Mouse (Mus musculus) frontal cortex, postnatal 25 days (tissue): ENCODE results near the gene Agfg1.

Experiments
- DNase-seq, 2 experiments: peaks; one replicate each; pipeline ENCODE4 v3.0.0; 2022; ENCODE audit warnings: low spot score in 2 of 2

The Agfg1 gene

DNA sequence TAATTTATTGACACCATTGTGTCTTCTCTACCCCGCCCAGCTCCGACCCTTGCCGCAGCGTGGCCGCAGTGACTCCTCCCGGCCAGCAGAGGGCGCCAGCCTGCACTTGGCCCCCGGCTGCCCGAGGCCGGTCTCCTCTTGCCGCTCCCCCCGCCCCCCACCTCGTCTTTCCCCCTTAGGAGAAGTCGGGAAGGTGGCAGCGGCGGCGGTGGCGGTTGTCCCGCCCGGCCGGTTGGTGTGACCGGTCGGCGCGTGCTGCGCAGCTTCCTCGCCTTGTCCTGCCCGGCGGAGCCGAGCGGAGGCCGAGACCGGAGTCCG is at the start of gene Agfg1:
TSS of gene Agfg1 (plus strand) at position 188 of the 318 bp plus-strand sequence.
- DNase-seq = peak; percentile 89 to 92

DNA sequence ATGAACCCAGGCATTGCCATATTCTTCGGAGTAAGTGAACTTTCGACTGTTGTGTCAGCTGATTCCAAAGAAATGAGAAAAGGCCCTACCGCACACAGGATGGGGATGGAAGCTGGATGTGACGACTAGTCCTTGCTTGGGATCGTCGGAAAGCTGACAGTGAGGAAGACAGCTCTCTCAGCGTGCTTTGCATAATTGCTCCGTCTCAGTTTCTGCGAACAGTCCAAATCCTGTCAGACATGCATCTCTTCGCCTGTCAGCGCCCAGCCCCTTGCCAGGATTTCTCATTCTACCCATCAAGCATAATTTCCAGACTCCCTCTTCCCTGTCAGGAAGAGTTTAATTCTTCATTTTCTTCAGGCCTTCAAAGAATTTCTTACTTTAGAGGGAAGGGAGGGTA is 48.2 kb upstream of the Agfg1 start:
- no peak for DNase-seq

DNA sequence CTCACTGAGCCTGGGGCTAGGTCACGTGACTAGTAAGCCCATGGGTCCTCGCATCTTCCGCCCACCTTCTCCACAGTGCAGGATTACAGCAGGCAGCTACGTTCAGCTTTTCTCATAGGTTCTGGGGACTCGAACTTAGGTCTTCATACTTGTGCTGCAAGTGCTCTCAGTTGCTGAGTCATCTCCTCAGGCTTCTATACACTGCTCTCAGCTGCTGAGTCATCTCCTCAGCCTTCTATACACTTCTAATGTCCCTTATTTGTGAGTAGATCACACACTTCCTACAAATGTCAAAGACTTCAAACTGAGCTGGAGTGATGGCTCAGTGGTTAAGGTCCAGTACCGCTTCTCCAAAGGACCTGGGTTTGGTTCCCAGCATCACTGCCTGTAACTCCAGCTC is 47.0 kb upstream of the Agfg1 start:
- DNase-seq = no peak

DNA sequence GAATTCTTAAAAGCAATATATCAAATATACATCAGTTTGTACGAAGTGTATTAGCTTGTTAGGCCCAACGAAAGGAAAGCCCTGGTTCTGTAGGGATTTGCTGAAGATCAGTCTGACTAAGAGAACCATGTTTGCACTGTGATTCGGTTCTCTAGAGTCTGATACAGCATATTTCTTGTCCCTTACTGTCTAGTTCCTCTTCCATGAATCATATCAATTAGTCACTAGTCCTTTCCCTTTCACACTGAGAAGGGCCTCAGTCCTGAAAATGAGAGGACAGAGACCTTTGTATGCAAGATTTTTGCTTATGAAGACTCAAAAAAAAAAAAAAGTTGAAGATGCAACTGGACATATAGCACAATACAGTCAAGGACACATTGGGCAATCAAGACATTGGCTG is 46.2 kb upstream of the Agfg1 start:
- no peak for DNase-seq

DNA sequence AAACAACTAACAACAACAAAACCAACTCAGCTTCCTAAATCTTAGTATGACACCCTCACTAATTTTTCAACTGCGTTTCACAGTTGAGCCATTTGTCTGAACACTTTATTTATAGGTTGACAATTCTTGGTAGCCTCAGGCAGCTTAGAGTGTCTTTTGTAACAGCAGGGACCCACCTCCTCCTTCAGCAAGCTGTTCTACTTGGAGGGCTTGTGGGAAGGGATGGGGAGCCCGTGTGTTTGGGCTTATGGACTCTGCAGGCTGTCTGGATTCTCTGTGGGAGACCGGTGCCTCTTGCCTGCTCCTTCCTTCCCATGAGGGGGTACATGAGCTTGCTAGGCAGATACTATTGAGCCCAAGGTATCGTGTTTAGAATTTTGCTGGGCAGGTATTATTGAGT is 45.3 kb upstream of the Agfg1 start:
- no peak for DNase-seq

DNA sequence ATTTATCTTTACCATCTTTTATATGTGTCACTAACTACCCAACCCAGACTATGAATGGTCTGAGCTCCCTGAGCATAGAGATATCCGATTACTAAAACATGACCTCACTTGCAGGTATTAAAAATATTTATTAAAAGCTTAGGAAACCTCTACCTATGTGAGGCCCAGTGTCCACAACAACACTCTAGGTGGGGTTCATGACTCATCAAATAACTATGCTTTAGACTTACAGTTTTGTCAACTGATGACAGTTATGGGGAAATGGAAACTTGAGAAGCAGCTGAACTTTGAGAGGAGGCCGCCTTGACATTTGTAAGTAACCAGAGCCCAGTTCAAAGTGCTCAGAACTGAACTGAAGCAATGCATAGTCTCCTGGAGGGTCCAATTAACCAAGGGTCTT is 44.1 kb upstream of the Agfg1 start:
- DNase-seq = no peak

DNA sequence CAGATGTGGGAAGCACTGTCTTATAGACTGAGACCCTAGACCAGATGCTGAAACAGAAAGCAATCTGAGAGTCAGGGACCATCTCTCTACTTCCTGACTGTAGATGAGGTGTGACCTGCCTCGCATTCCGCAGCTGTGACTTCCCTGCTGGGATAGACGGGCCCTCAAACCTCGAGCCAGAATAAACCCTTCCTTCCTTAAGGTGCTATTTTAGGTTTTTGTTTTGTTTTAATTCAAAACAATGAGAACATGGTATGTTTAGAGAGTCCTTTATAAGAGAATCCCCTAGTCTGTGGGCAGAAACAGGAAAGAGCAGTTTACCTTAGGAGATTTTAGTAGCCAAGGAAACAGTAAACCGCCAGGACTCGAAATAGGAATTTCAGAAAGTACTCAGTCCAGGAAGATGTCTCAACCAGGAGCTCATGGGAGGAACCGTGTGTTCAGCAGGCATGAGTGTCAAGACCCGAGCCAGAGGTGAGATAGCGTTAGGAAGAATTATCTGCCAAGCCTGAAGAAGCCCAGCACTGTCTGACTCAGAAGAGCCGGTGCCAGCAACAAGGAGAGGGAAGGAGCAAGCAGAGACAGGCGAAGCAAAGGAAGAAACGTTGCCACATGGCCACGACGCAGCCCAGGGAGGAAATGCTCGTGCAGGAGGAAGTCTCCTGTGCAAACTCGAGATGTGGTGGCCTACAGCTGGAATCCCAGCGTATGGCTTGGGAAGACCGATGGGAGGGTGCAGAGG is 43.4 kb upstream of the Agfg1 start:
- no peak for DNase-seq

DNA sequence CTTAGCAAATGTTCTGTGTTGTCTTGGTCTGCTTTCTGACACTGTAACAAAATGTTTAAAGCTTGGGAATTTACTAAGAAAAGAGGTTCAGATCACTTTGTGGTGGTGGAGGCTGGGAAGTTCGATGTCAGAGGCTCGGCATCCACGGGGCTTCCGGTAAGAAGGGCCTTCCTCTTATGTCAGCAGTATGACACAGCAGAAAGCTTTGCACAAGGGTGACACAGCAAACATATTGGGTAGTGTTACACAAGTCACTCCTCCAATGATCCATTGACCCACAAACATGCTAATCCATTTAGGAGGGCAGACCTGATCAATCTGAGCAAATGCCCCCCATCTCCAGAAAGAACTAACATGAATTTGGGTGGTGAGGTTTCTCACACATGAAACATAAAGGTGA is 42.2 kb upstream of the Agfg1 start:
- no peak for DNase-seq

DNA sequence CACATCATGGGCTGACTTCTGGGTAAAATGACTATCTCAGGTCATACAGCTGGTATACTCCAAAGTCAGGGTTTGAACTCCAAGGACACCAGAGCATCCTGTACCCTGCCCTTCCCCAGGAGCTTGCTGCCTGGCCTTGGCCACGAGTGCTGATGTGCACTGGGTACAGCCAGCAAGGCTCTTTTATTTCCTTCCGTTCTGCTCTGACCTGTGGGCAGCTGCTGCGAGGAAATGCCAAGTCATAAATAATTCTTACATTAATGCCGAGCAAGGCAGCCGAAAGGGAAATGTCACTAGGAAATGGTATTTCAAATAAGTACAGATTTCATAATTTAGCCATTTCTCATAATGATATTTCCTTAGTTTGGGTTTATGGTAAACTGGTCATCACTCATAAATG is 41.0 kb upstream of the Agfg1 start:
- DNase-seq = no peak

DNA sequence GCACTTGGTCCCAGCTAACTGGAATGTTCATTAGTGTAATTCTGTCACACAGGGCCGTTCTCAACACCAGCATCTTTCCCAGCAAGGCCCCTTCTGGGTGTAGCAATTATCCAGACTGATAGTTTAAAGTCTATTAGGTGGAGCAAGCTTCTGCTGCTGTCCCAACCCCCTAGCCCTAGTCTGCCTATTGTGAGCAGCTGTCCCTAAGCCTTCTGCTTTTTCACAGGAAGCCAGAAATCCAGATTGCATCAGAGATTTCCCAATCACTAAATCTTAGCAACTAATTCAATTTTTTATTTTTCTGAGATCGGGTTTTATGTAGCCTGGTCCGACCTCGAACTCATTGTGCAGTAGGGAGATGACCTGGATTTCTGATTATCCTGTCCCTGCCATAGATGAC is 40.4 kb upstream of the Agfg1 start:
- DNase-seq = no peak

DNA sequence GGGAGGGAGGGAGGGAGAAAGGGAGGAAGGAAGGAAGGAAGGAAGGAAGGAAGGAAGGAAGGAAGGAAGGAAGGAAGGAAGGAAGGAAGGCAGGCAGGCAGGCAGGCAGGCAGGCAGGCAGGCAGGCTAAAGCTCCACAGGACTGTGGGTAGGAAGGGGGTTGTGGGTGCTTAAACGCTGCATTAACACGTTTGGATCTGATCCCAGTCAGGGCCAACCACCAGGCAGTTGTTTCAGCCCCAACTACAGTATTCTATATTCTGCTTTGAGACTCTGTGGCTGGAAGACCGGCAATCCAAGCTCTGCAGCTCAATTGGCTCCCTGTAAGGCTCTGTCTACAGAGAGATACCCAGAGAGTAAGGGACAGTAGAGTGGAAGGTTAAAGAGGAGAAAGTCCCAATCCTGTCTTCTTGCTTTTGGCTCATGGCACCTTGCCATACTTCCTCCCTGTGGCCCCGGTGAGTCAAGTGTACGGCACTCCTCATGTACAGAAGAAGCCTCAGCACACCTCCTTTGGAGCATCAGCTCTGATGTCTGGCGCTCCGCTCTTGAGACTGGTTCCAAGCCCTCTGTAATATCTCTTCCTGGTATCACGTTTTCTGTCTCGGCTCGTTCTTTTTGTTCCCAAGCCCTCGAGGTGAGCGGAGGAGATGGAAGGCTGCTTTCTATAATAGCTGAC is 38.0 kb upstream of the Agfg1 start:
- no peak for DNase-seq

DNA sequence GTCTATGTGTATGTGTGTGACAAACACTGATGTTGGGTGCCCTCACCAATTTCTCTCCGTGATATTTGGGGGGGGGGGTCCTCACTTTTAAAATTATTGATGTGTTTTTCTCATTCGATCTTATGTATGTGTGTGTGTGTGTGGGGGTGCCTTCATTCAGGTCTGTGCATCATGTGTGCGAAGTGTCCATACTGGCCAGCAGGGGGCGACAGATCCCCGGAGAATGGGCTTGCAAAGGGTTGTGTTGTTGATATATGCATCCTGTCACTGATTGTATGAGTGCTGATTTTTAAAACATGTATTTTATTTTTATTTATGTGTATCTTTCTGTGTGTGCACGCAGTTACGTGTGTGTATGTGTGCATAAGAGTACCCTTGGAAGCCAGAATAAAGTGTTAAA is 35.7 kb upstream of the Agfg1 start:
- no peak for DNase-seq

DNA sequence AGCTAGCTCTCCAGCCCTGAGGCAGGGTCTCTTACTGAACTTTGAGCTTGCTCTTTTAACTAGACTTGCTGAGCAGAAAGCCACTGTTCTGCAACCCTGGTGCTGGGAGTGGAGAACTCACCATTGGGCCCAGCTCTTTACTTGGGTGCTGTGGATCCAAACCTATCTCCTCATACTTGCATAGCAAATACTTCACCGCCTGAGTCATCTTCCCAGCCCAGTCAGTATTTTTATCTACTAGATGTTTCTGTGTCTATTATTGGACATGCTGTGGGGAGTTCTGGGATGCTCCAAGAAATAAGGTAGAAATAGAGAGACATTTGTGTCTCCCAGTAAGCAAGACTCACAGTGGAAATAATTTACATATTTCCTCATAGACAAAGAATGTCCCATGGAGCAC is 35.2 kb upstream of the Agfg1 start:
- DNase-seq = no peak

DNA sequence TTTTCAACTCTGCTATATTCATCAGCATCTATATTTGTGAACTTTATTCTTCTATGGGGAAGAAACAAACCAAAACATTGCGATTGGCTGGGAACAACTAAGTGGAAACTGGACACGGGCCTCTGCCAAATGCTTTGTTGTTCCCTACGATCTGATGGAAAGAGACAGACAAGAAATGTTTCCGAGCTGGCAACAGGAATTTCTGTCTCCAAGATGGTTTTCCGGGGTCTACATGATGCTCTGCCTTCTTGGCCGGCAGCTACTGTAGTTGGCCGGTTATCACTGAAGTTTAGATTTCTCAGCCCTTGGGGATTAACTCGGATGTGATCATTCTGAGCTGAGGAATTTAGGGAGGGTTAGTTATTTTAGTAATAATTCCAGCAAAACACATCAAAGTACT is 32.9 kb upstream of the Agfg1 start:
- DNase-seq = no peak

DNA sequence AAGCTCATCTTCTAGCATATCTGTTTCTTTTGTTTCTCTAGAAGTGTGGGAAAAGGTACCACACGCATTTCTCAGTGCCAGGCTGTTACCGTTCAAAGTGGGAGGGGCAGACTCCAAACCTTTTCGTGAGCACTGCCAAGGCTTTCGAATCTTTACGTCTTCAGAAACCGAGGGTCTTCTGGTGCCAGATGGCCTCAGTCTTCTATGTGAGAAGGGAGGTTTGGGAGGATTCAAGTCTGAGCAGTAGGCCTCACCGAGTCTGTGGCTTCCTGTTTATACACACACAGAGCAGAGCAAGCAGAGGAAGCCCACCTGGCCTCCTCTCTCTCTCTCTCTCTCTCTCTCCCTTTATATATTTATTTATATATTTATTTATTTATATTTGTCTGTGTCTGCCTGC is 32.1 kb upstream of the Agfg1 start:
- no peak for DNase-seq

DNA sequence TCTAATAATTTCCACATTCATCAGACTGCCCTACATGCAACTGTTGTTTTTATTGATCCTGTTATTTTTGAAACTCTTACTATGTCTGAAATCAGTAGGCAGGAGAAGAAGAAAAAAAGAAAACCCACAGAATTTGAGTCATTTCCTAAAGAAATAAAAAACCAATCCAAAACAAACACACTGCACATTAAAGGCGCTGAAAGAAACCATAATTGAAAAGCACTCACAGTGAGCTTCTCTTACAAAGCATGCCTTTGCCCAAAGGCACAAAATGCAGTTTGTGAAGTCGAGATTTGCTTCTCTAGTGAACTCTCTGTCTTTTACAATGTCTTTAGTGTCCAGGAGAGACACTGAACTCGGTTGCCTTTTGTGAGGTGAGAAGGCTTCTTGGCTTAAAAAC is 30.7 kb upstream of the Agfg1 start:
- no peak for DNase-seq

DNA sequence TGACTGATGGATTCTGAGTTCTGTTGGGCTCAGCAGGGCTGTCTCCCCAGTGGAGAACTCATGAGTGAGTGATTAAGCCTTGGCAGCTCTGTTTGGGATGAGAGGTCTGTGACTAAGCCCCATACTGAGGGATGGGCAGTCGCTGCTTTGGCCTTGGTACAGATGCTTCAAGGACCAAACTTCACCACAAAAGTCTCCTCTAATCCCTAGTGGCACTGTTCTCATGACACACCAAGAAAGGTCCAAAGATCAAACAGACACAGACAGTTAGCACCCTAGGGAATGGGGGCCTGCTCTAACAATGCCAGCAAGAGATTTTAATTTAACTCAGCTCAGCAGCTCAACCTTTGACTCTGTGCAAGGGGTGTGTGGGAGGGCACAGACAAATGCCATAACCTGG is 27.5 kb upstream of the Agfg1 start:
- DNase-seq = no peak

DNA sequence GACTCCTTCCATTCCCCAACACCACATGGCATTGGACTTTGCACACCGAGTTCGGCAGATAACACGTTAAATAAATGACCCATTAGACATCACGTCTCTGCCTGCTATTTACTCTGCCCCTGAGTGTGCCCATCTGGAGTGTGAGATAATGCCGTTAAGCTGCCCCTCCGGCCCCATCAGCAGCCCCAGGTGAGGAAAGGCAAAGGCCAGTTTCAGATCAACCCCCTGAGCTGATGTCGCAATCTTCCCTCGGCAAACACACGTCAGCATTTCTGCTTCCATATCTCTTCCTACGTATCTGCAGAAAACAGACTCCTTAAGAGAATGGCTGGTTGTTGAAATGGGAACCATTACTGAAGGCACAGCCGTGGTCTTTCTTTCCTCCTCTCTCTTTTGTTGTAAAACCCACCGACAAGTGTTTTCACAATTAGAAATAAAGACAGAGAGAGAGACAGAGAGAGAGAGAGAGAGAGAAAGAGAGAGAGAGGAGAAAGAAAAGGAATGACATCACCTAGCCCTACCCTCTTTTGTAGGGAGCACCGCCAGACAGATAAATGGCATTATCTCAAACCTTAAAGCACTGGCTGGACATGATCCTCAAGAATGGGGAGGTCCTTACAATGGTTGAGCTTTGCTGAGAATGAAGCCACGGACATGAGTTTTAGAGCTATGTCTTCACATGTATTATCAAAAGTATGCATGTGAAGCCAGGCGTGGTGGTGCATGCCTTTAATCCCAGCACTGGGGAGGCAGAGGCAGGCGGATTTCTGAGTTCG is 23.2 kb upstream of the Agfg1 start:
- DNase-seq = no peak

DNA sequence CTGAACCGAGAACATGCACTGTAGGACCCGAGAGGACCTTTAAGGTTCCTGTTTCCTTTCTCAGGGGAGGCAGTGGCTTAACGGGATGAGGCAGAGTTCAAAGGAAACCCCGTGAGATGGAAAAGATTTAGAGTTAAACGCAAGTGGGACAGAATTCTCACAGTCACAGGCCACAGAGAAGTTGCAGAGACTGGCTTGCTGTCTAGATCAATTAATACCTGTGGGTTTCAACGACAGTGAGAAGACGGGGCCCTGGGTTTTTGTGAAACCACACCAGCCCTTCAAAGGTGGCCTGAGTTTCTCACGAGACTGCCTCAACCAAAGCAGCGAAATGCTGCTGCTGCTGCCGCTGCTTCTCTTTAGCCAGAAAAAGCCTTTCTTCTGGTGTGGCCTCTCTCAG is 19.9 kb upstream of the Agfg1 start:
- no peak for DNase-seq

DNA sequence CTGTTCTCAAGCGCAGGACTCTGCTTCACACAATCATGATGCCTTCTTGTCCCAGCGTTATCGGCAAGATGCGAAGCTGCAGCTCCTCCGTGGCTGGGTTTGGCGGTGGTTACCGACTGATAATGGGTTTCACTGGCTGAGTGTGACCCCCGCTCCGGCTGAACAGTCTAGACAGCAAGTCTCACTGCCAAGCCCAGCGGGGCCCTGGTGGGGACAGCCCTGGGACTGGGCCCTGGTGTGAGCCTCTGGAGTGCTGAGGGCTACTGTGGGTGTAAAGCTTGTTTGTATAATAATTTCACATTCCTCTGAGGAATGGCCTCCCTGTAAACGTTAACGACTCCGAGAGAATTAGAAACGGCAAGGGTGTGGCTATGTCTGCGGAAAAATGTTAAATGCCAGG is 19.1 kb upstream of the Agfg1 start:
- DNase-seq = no peak

DNA sequence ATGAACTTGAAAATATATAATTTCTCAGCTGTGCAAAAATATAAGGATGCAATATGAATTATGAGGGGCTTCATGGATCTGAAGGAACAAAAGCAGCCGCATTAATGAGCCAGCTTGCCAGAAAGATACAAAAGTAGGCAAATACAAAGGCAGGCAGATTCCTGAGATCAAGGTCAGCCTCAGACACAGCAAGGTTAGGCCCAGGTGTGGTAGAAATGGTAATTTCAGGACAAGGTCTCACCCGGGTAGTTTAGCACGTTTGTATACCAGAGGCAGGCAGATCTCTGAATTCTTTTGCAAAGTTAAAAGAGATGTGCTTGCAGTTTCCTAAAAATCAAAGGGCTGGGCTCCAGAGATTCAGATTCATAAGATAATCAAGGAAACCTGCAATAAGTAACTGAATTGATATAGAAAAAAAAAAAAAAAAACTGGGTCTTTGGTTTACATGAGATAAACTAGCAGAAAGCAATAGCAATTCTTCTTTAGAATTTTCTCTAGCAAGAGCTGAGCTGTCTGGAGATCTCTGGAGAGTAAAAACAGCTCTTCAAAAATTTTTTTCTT is 18.6 kb upstream of the Agfg1 start:
- DNase-seq = no peak

DNA sequence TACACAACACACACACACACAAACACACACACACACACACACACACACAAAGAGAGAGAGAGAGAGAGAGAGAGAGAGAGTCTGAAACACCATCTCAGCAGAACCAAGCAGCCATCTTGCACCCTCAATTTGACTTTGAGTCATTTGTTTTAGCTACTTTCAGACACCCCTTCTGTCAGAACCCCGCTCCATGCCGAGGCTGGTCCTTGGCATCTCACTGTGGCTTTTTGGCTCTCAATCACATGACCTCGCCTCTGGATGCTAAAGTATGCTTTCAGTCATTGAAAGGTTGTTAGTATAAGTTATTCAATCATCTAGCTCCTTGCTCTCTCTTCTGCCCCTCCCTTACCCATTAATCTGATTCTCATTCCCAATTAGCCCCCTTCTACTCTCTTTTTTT is 17.4 kb upstream of the Agfg1 start:
- DNase-seq = no peak

DNA sequence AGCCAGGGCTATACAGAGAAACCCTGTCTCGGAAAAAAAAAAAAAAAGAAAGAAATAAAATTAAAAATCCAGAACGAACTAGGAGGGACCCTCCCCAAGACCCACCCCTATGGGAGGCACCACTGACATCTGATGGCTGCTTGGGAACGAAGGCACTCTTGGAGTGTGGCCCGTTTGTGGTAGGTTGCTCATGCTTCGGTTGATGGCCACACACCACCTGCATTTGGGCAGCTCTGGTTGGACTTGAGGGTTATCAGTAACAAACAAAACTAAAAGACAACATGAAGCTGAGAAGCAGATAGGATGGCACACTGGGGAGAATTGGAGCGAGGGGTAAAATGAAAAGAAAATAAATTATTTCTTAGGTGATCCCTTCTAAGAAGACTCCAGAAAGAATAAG is 15.1 kb upstream of the Agfg1 start:
- no peak for DNase-seq
